Mouse (Mus musculus) brain, embryonic 14.5 days (tissue): Measurements from ENCODE around the gene 1810037I17Rik.

ENCODE experiments used
- CTCF ChIP-seq: fragments of 200-500 bp; IDR thresholded peaks from 2 replicates; pipeline ENCODE4 v1.5.1; 2012; ENCODE audit warnings: inconsistent platforms, mild to moderate bottlenecking, moderate library complexity, borderline replicate concordance; ENCODE audit not compliant: insufficient read depth, insufficient read length; ENCODE audit errors: extremely low read depth
- POLR2A ChIP-seq: fragments of 200-500 bp; IDR thresholded peaks from 2 replicates; pipeline ENCODE4 v1.6.1; 2012; ENCODE audit warnings: mild to moderate bottlenecking, inconsistent platforms, borderline replicate concordance; ENCODE audit not compliant: poor library complexity, insufficient read depth, insufficient read length, severe bottlenecking; ENCODE audit errors: extremely low read depth

- TF ChIP-seq CTCF (no peak), POLR2A (no peak)
Measured at GRCm38 (mm10) chr3:122975363-122975762, 51.4 kb downstream of the 1810037I17Rik start.
